Mouse (Mus musculus) embryo, embryonic 10.5 days (tissue): ENCODE data around the gene Gm11627.
"Not testable (repeated sequence)": the region's sequence is repeated elsewhere in the genome, so short reads cannot be mapped to it uniquely, and the experiment has no call there.

Source experiments
- DNase-seq: peaks from one replicate; pipeline ENCODE4 v3.0.0-alpha.2; 2015; ENCODE audit warnings: low spot score

The Gm11627 gene

GRCm38 (mm10) chr11:102564952-102565671, 14.1 kb downstream of the Gm11627 start:
- not testable (repeated sequence) for DNase-seq

- DNase-seq: no peak
Observed at GRCm38 (mm10) chr11:102558704-102559103, 20.6 kb downstream of the Gm11627 start.

- no peak for DNase-seq
Observed at GRCm38 (mm10) chr11:102557386-102557785, 21.9 kb downstream of the Gm11627 start.

- DNase-seq: no peak
Observed at GRCm38 (mm10) chr11:102556716-102557074, 22.6 kb downstream of the Gm11627 start.

GRCm38 (mm10) chr11:102556031-102556715, 23.1 kb downstream of the Gm11627 start, which contains the start of gene Gpatch8:
TSS of gene Gpatch8 (minus strand) at chr11:102556392.
- peak; percentile 98 for DNase-seq

GRCm38 (mm10) chr11:102555400-102556030, 23.7 kb downstream of the Gm11627 start:
- DNase-seq: peak; percentile 53

- no peak for DNase-seq
Observed at GRCm38 (mm10) chr11:102552051-102552450, 27.2 kb downstream of the Gm11627 start.

- no peak for DNase-seq
Observed at GRCm38 (mm10) chr11:102551176-102551575, 28.1 kb downstream of the Gm11627 start.

- DNase-seq: no peak
Observed at GRCm38 (mm10) chr11:102541471-102541870, 37.8 kb downstream of the Gm11627 start.

GRCm38 (mm10) chr11:102540286-102540685, 39.0 kb downstream of the Gm11627 start:
- DNase-seq: not testable (repeated sequence)

- DNase-seq: no peak
Observed at GRCm38 (mm10) chr11:102539690-102540089, 39.6 kb downstream of the Gm11627 start.

- no peak for DNase-seq
Observed at GRCm38 (mm10) chr11:102536210-102536609, 43.1 kb downstream of the Gm11627 start.

GRCm38 (mm10) chr11:102534078-102534477, 45.2 kb downstream of the Gm11627 start:
- DNase-seq: no peak

GRCm38 (mm10) chr11:102531425-102531824, 47.8 kb downstream of the Gm11627 start:
- no peak for DNase-seq
